Mouse (Mus musculus) ovary, postnatal 36 days (tissue): ENCODE measurements around the gene 1190002N15Rik.

Experiments used
- DNase-seq: peaks from one replicate; pipeline ENCODE4 v3.0.0; 2022; ENCODE audit warnings: low spot score, mixed read lengths

The 1190002N15Rik gene

GRCm38 (mm10) chr9:94537970-94538822, at the start of gene 1190002N15Rik:
Gene 1190002N15Rik, minus strand, starts transcription at chr9:94538081.
- peak; percentile 95 for DNase-seq

DNA sequence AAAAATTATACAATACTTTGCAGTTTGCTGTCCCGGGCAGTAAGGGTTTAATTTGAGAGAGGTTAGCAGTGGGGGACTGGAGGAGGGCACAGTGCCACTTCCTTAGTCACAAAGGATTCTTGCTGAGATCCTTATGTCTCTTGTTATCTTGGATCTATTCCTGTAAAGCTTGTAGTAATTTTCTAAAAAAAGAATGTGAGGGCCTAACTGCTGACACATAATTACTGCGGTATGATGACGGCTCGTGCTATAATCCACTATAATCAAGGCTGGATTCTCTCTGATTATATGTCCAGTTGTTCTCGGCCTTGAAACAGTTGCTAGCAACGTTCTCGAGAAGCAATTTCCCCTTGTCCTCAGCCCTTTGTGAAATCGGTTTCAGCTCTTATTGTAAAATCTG, 44.4 kb upstream of the 1190002N15Rik start:
- DNase-seq, result no peak

GRCm38 (mm10) chr9:94581661-94582060, 43.8 kb upstream of the 1190002N15Rik start:
- DNase-seq, result no peak

GRCm38 (mm10) chr9:94580071-94580737, 42.3 kb upstream of the 1190002N15Rik start:
- no peak for DNase-seq

DNA sequence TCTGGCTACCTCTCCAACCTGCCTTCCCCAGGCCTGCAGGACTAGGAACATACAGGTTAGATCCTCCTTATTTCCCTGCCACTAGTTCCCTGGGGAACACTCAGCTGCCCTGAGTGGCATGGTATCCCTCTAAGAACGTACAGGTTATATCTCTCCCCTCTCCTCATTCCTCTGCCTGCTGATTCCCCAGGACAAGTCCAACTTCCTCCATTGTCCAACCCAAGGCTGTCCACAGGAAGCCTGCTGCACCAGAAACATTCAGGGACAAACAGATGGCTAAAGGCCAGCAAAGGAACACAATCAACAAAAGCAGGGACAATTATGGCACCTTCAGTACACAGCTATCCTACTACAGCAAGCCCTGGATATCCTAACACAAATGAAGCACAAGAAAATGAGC, 33.9 kb upstream of the 1190002N15Rik start:
- DNase-seq, result no peak

DNA sequence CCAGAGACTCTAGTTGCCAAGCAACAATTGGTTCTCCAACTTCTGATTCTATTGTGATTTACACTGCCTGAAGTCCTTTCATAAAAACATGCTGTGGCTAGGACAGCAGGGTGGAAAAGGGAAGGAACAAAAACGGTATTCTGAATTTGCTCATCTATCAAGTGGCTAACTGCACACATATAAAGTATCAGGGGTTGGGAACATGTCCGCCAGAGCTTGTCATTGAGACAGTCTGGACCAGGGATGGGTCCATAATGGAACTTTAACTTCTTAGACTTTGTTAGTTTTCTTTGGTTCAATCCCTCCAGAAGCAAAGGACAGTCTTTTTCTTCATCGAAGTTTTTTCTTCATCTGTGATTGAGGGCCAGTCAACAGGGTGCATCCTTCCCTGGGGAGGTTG, 30.5 kb upstream of the 1190002N15Rik start:
- DNase-seq, result no peak

GRCm38 (mm10) chr9:94567722-94568314, 29.9 kb upstream of the 1190002N15Rik start:
- DNase-seq, result no peak

DNA sequence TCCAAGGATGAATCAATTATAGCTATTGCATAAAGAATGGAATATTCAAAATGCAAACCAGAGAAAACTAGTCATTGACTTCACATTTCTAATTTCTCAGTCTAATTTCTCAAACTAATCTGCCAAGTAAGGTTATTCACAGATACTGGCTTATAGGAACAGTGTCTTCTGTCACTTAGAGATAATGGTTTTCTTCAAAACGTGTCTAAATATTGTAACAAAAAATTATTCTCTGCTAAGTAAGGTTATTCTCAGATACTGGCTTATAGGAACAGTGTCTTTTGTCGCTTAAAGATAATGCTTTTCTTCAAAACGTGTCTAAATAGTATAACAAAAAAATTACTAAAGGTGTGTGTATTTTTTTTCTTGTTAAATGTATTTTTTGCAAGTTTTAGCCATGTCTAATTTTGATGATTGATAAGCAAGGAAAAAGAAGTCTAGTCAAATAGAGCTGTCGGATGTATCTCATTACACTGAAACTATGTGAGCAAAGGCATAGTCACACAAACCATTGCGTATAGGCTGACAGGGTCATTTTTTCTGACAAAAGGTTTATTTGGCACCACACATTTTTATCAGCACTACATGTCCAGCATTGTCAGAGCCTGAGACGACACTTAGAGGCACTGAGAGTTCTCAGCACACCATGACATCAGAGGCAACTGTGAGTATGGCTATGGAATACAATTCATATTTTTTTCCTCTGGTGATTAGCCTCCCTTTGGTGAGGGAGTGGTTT, 19.1 kb upstream of the 1190002N15Rik start:
- no peak for DNase-seq

DNA sequence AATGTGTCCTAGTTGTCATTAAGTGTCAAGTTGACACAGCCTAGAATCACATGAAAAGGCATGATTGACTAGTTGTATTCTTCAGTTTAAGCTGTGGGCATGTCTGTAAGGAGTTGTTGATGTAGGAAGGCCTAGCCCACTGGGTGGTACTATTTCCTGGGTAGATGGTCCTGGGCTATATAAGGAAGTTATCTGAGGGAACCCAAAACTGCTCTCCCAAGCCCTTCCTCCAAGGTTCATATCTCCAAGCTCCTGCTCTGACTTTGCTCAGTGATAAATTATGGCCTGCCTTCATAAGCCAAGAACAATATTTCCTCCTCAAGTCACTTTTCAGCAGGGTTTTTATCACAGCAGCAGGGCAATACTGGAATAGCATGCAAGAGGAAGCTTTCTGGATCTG, 18.4 kb upstream of the 1190002N15Rik start:
- DNase-seq, result no peak

DNA sequence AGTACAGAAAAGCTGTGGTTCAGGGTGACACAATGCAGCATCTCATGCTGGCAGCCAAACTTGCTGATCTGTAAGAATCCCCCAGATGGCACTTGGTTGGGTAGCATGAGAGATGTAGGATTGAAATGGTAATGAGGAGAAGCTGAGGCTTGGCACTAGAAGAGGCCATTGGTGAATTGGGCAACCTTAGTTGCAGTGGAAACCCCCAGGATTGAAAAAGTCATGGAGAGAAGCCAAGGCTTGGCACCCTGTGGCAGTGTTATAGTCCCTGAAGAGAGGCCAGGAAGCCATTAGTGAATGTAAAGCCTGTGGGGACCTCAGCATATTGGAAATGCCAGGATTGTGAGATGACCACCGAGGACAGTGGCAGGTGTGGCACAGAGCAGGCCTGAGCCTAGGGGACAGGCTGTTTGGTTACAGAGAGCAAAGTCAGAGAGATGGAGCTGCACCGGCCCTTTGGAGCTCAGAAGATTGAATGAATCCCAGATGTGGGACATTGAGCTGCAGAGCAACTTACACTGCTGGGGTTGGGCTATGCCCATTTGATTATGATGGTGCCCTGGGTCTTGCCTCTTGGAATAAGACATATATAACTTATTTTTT, 12.7 kb upstream of the 1190002N15Rik start:
- DNase-seq, result no peak

DNA sequence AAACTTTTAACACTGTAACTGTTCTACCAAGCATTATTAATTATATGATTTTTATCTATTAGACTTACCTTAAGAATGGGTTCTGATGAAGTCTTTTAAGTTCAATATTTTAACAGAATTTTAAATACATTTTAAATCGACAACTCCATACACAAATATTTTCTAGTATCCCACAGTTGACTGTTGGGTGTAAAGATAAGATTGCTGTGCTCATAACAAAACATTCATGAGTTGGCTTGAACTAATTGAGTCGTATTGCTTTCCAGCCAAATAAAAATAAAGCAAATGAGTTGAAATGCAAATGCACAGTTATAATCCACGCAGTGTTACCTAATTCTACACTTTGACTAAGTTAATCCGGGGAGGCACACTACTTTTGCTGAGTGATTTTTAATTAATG, 6.0 kb upstream of the 1190002N15Rik start:
- no peak for DNase-seq

- DNase-seq, result no peak
These were observed 2.6 kb upstream of the 1190002N15Rik start for GRCm38 (mm10) chr9:94540343-94541095.

GRCm38 (mm10) chr9:94539346-94539865, 1.5 kb upstream of the 1190002N15Rik start:
- no peak for DNase-seq

- no peak for DNase-seq
These were observed 902 bp upstream of the 1190002N15Rik start for GRCm38 (mm10) chr9:94538823-94539143.

DNA sequence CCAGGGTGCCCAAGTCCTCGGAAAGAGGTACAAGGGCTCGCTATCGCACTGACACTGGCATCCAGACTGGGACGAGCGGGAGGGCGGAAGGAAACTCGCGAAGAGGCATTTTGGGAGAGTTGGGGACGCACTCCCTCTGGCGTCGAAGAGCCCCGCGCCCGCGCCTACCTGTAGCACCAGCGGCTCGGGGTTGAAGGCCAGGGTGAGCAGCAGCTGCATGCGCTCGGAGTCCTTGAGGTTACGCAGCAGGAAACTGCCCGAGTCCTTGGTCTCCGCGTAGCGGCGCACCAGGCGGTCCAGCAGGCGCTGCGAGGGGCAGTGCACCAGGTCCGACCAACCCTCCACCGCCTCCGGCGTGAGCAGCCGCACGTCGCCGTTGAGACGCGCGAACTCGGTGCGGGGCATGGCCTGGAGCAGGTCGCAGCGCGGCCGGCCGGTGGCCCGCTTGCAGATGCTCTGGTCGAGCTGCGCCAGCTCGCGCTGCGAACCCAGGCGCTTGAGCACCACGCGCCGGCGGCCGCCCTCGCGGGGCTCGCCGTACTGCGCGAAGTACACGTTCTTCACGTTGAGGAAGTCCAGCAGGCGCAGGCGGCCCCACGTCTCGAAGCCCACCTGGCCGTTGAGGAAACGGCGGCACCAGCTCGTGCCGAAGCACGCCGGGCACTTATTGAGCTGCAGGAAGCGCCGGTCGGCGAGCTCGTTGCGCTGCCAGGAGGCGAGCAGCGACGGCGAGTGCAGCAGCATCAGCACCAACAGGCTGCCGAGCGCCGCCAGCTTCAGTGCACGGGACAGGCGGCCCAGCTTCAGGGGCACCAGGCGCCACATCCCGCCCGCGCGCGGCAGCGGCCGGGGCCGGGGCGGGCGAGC, 597 bp downstream of the 1190002N15Rik start:
- DNase-seq, result peak; percentile 74

GRCm38 (mm10) chr9:94536261-94536905, 1.5 kb downstream of the 1190002N15Rik start:
- DNase-seq, result no peak

- no peak for DNase-seq
These were observed 3.1 kb downstream of the 1190002N15Rik start for GRCm38 (mm10) chr9:94534795-94535194.

GRCm38 (mm10) chr9:94534226-94534625, 3.7 kb downstream of the 1190002N15Rik start:
- DNase-seq, result no peak

DNA sequence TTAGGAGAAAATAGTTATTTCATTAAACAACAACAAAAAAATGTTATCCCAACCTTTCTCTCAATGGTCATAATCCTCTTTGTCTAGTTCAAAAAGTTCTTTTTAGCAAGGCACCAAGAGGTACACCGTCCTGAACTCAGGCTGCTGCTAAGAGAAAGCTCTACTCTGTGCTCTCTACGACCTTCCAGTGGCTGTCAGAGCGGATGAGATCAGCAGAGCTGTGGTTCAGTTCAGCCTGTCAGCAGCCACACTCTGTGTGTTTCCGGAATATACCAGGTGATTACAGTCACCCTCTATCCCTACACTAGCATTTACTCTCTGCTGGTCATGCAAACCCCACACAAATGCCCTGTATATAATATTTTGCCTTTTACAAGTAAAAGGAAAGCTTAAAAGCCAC, 4.2 kb downstream of the 1190002N15Rik start:
- no peak for DNase-seq

- DNase-seq, result no peak
These were observed 7.9 kb downstream of the 1190002N15Rik start for GRCm38 (mm10) chr9:94529987-94530386.
